Mouse (Mus musculus) forebrain, embryonic 15.5 days (tissue): ENCODE data around the gene Spice1. TPM values are rescaled to one million over a fixed set of nuclear protein-coding genes. Genes with fewer than 3 reads are reported as not detected.
A peak's percentile ranks its signal among the peaks of the same experiment; 100 is the strongest.

Experiments
- ATAC-seq: fragments of 200-750 bp; cut with Nextera tagmentation; replicated peaks from 2 replicates; pipeline ENCODE4 v1.8.0; 2017; ENCODE audit warnings: mild to moderate bottlenecking, moderate TSS enrichment, moderate library complexity
- H3K27ac ChIP-seq: fragments of 300-500 bp; sonication (generic); replicated peaks from 2 replicates; pipeline ENCODE4 v1.5.1; 2015; ENCODE audit warnings: mild to moderate bottlenecking, inconsistent platforms
- H3K27me3 ChIP-seq: fragments of 300-500 bp; sonication (generic); 2 replicates; pipeline ENCODE4 v1.6.1; 2015; ENCODE audit warnings: inconsistent platforms
- H3K36me3 ChIP-seq: fragments of 300-500 bp; sonication (generic); 2 replicates; pipeline ENCODE4 v1.6.1; 2015; ENCODE audit warnings: mild to moderate bottlenecking, inconsistent platforms
- H3K4me1 ChIP-seq: fragments of 300-500 bp; sonication (generic); 2 replicates; pipeline ENCODE4 v1.6.1; 2015; ENCODE audit warnings: inconsistent platforms
- H3K4me2 ChIP-seq: fragments of 300-500 bp; sonication (generic); replicated peaks from 2 replicates; pipeline ENCODE4 v1.6.1; 2015; ENCODE audit warnings: mild to moderate bottlenecking, inconsistent platforms
- H3K4me3 ChIP-seq: fragments of 300-500 bp; sonication (generic); 2 replicates; pipeline ENCODE4 v1.5.1; 2015; ENCODE audit warnings: mild to moderate bottlenecking, inconsistent platforms
- H3K9ac ChIP-seq: fragments of 300-500 bp; sonication (generic); replicated peaks from 2 replicates; pipeline ENCODE4 v1.6.1; 2015; ENCODE audit warnings: mild to moderate bottlenecking, inconsistent platforms
- H3K9me3 ChIP-seq: fragments of 300-500 bp; sonication (generic); 2 replicates; pipeline ENCODE4 v1.6.1; 2016; ENCODE audit warnings: inconsistent platforms
- WGBS: fragments of 180-500 bp; shearing (Covaris S2); methylation state at CpG from one replicate; pipeline ENCODE4 v1.1.7; 2015; ENCODE audit warnings: mixed read lengths; 5-methylcytosine and 5-hydroxymethylcytosine counted together
- polyA plus RNA-seq: library from polyadenylated mRNA; unstranded; fragments of >200 nt; fragmentation: Nextera tagmentation; extraction: Ambion mirVana; gene quantifications from 2 replicates; pipeline ENCODE4 v1.2.1, GENCODE M21; 2015

The Spice1 gene
- 20.6 and 23.4 TPM in 2 replicates for polyA plus RNA-seq

- Histone ChIP-seq H3K27me3 (no peaks in the 10 kb centered on the region), H3K4me3 (peak within 1 kb of the TSS; percentile 90), H3K9ac (peak within 1 kb of the TSS; percentile 58), H3K4me2 (peak within 1 kb of the TSS; percentile 79), H3K36me3 (no peaks in the 10 kb centered on the region), H3K9me3 (no peaks in the 10 kb centered on the region), H3K27ac (peak within 1 kb of the TSS; percentile 86), H3K4me1 (peaks cover 11% of the 10 kb centered on the region)
- ATAC-seq: peak; percentile 100
- under 1% methylated on average over 67 of the region's 67 CpGs for WGBS
These were observed at the start of gene Spice1 for GRCm38 (mm10) chr16:44347071-44347901. Gene Spice1, plus strand, starts transcription at chr16:44347121.

DNA sequence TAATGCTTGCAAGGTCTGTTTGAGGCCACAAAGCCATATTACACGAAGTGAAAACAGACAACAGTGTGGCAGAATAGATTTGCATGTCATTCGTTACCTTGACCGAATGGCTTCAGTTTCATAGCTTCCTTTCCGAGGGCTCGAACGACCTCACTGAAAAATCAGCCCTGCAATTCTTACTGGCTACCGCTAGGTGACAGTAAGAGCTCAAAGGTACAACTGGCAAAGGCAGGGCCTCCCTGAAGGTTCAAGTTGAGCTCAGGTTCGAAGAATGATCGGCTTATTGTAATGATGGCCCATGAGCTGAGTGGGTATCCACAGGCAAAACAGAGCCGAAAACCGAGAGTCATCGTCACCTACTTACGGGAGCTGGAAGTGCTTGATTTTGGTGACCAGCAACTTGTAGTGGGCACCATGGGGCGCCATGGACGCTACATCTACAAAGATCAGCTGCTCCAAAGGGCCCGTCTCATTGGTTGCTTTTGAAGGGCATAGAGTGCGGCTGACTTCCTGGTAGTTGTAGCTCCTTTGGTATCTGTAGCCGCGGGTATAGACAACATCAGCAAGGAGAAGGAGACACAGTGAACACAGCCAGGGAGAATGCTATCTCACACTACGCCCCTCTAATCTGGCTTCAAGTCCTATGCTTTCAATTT, 47.4 kb upstream of the Spice1 start:
- Histone ChIP-seq H3K4me2 (no peak overlapping the region), H3K36me3 (no peaks in the 10 kb centered on the region), H3K4me3 (no peak overlapping the region), H3K27me3 (no peaks in the 10 kb centered on the region), H3K9me3 (no peaks in the 10 kb centered on the region), H3K27ac (no peak overlapping the region), H3K4me1 (no peaks in the 10 kb centered on the region), H3K9ac (no peak overlapping the region)
- no peak for ATAC-seq
- 84% methylated on average over 20 of the region's 20 CpGs for WGBS

DNA sequence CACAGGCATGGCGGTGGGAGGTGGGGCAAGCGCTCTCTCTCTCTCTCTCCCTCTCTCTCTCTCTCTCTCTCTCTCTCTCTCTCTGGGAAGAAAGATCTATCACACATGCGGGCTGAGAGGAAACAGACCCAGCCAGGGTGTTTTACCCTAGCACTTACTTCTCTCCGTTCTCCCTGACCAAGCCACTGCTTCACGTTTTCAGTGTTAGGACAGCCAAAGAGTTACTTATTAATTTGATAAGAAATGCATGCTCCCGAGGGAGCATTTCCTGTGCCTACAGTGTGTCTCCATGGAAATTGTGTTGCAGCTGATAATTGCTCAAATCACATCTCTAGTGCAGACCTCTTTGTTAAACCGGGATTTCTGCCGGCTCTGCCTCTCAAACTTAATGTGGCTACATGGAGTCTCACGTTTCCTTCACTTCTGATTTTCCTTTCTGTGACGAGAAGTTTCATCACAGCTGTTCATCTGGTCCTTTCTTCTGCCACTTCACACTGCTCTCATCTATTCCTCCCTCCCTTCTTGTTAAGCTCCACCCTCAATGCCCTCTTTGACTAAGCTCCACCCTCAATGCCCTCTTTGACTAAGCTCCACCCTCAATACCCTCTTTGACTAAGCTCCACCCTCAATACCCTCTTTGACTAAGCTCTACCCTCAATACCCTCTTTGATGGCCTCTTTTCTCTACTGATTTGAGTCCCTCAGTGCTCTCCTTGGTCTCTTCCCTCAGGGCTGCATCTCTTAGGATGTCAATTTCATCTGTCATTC, 44.6 kb upstream of the Spice1 start:
- no peak overlapping the region for H3K27ac ChIP-seq
- ATAC-seq: no peak
- no peak overlapping the region for H3K4me3 ChIP-seq
- H3K36me3 ChIP-seq: no peaks in the 10 kb centered on the region
- H3K4me1 ChIP-seq: no peaks in the 10 kb centered on the region
- H3K9ac ChIP-seq: no peak overlapping the region
- H3K9me3 ChIP-seq: no peaks in the 10 kb centered on the region
- H3K27me3 ChIP-seq: no peaks in the 10 kb centered on the region
- H3K4me2 ChIP-seq: no peak overlapping the region
- WGBS: 54% methylated on average over 10 of the region's 10 CpGs

- 77% methylated on average over 2 of the region's 2 CpGs for WGBS
- no peaks in the 10 kb centered on the region for H3K4me1 ChIP-seq
- H3K27me3 ChIP-seq: no peaks in the 10 kb centered on the region
- no peak overlapping the region for H3K9ac ChIP-seq
- no peaks in the 10 kb centered on the region for H3K9me3 ChIP-seq
- no peak overlapping the region for H3K4me3 ChIP-seq
- H3K27ac ChIP-seq: no peak overlapping the region
- H3K36me3 ChIP-seq: no peaks in the 10 kb centered on the region
- H3K4me2 ChIP-seq: no peak overlapping the region
- no peak for ATAC-seq
These were observed 43.1 kb upstream of the Spice1 start for GRCm38 (mm10) chr16:44303822-44304221.

- WGBS: 66% methylated on average over 3 of the region's 3 CpGs
- Histone ChIP-seq H3K9me3 (no peaks in the 10 kb centered on the region), H3K27ac (no peak overlapping the region), H3K4me2 (no peak overlapping the region), H3K4me3 (no peak overlapping the region), H3K4me1 (no peaks in the 10 kb centered on the region), H3K27me3 (no peaks in the 10 kb centered on the region), H3K36me3 (no peaks in the 10 kb centered on the region), H3K9ac (no peak overlapping the region)
- no peak for ATAC-seq
These were observed 41.3 kb upstream of the Spice1 start for GRCm38 (mm10) chr16:44305606-44306005.

DNA sequence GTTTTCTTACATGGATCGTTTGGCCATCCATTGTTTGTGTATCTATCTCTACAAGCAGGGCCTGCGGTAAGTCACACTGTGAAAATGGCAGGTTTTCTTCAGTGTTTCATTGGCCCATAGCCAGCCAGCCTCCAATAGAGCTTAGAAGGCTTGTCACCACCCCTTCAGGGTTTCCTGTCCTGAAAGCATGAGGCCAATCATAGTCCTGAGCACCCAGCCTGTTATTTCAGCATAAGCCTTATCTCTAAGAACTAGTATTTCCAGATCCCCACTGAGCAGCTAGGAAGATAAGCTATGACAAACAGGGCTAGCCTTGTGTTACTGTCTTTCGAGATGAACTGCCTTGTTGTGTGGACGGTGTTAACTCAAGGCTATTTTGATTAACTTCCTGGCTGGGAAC, 33.5 kb upstream of the Spice1 start:
- Histone ChIP-seq H3K4me2 (no peak overlapping the region), H3K27ac (no peak overlapping the region), H3K27me3 (no peaks in the 10 kb centered on the region)

GRCm38 (mm10) chr16:44316350-44316749, 30.6 kb upstream of the Spice1 start:
- 88% methylated on average over 4 of the region's 4 CpGs for WGBS
- Histone ChIP-seq H3K9ac (no peak overlapping the region), H3K36me3 (no peaks in the 10 kb centered on the region), H3K4me1 (no peaks in the 10 kb centered on the region), H3K27ac (no peak overlapping the region), H3K27me3 (no peaks in the 10 kb centered on the region), H3K9me3 (no peaks in the 10 kb centered on the region), H3K4me2 (no peak overlapping the region), H3K4me3 (no peak overlapping the region)
- ATAC-seq: no peak

More for the DNA sequence above, 33.5 kb upstream of the Spice1 start:
- Histone ChIP-seq H3K4me1 (no peaks in the 10 kb centered on the region), H3K9ac (no peak overlapping the region), H3K36me3 (no peaks in the 10 kb centered on the region), H3K4me3 (no peak overlapping the region), H3K9me3 (no peaks in the 10 kb centered on the region)
- ATAC-seq: no peak
- WGBS: 78% methylated on average over 4 of the region's 4 CpGs

GRCm38 (mm10) chr16:44320232-44320631, 26.7 kb upstream of the Spice1 start:
- Histone ChIP-seq H3K27ac (no peak overlapping the region), H3K4me3 (no peak overlapping the region), H3K9me3 (no peaks in the 10 kb centered on the region), H3K27me3 (no peaks in the 10 kb centered on the region), H3K4me2 (no peak overlapping the region), H3K36me3 (no peaks in the 10 kb centered on the region), H3K9ac (no peak overlapping the region), H3K4me1 (no peaks in the 10 kb centered on the region)
- no peak for ATAC-seq
- 70% methylated on average over 3 of the region's 3 CpGs for WGBS

DNA sequence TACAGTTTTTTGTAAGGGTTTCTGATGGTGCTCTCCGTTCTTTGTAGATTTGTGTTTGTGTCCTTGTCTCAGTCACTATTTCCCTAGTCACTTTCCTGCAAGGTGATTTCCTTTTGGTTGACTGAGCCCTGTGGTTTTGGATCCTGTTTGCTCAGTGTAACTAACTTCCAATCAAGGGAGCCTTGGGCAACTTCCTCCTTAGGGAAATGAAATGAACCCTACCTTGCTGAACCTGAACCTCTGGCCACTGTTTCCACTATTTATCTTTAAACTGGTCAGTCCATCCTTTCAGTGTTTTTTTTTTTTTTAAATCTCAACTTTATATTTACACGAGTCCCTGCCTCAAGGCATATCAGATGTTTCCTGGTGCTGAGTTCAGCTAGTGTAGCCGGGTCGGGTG, 18.3 kb upstream of the Spice1 start:
- Histone ChIP-seq H3K27ac (no peak overlapping the region), H3K36me3 (no peaks in the 10 kb centered on the region), H3K4me1 (peaks cover 13% of the 10 kb centered on the region), H3K27me3 (0 out of 2 replicates have a peak, but pooled peaks cover 6% of the 10 kb centered on the region), H3K9ac (no peak overlapping the region), H3K4me3 (no peak overlapping the region), H3K9me3 (no peaks in the 10 kb centered on the region), H3K4me2 (no peak overlapping the region)
- WGBS: 80% methylated on average over 4 of the region's 4 CpGs
- no peak for ATAC-seq

GRCm38 (mm10) chr16:44330657-44331056, 16.3 kb upstream of the Spice1 start:
- no peak overlapping the region for H3K4me3 ChIP-seq
- no peak overlapping the region for H3K4me2 ChIP-seq
- no peak for ATAC-seq
- WGBS: 75% methylated on average over 9 of the region's 9 CpGs
- H3K9ac ChIP-seq: no peak overlapping the region
- no peak overlapping the region for H3K27ac ChIP-seq
- H3K9me3 ChIP-seq: no peaks in the 10 kb centered on the region
- H3K4me1 ChIP-seq: peaks cover 13% of the 10 kb centered on the region
- no peaks in the 10 kb centered on the region for H3K36me3 ChIP-seq
- H3K27me3 ChIP-seq: 0 out of 2 replicates have a peak, but pooled peaks cover 11% of the 10 kb centered on the region

DNA sequence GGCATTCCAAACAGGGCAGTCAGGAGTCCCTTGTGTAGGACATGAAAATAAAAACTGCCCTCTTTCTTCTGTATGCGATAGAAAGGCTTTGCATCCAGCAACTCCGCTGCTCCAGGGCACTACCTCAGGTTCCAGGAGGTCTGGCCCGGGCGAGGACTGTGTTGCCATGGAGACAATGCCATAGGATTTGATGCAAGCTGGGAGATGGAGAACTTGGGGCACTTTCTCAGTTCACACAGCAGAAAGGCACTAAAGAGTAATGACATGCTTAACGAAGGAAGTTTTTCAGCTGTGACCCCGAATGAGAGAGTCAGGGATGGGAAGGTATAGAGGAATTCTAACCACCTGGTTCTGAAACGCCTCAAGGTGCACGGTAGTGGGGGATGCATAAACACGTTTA, 15.8 kb upstream of the Spice1 start:
- WGBS: 17% methylated on average over 9 of the region's 9 CpGs
- Histone ChIP-seq H3K4me2 (no peak overlapping the region), H3K27me3 (0 out of 2 replicates have a peak, but pooled peaks cover 11% of the 10 kb centered on the region), H3K9me3 (no peaks in the 10 kb centered on the region), H3K9ac (no peak overlapping the region), H3K4me3 (no peak overlapping the region), H3K4me1 (peaks cover 13% of the 10 kb centered on the region), H3K27ac (no peak overlapping the region), H3K36me3 (no peaks in the 10 kb centered on the region)
- 0 out of 2 replicates have a peak, but pooled peaks have one; percentile 49 for ATAC-seq

DNA sequence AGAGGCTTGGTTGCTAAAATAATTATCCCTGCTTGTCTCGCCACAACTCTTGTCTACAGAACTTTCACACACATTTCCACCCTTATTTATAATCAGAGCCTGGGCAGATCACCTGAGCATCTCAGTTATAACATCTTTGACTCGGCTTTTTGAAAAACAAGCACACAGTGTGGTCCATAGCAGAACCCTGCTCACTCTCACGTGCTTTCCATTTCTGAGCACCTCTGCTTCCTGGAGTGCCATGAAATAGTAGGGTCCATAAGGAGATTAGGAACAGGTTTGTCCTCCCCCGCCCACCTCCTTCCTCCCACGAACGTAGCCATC, 15.3 kb upstream of the Spice1 start:
- peaks cover 13% of the 10 kb centered on the region for H3K4me1 ChIP-seq
- ATAC-seq: no peak
- peak overlapping the region; percentile 72 for H3K9ac ChIP-seq
- H3K27ac ChIP-seq: no peak overlapping the region
- peak overlapping the region; percentile 65 for H3K4me3 ChIP-seq
- H3K9me3 ChIP-seq: no peaks in the 10 kb centered on the region
- WGBS: 13% methylated on average over 6 of the region's 6 CpGs
- peak overlapping the region; percentile 99 for H3K4me2 ChIP-seq
- H3K27me3 ChIP-seq: 0 out of 2 replicates have a peak, but pooled peaks cover 11% of the 10 kb centered on the region
- H3K36me3 ChIP-seq: no peaks in the 10 kb centered on the region
